Mouse (Mus musculus): ENCODE results near the gene Pycr1. TPM values are rescaled to one million over a fixed set of nuclear protein-coding genes. Genes with fewer than 3 reads are reported as not detected.
"Not testable (repeated sequence)": the region's sequence is repeated elsewhere in the genome, so short reads cannot be mapped to it uniquely, and the experiment has no call there.

The Pycr1 gene
- polyA plus RNA-seq, 1 experiment from 2014 or later, result 26.6 TPM

- no peak for ATAC-seq
- Histone ChIP-seq H3K27ac (ENCODE audit: low read length) (no peak overlapping the region), H3K36me3 (ENCODE audit: control insufficient read depth, insufficient read depth, low read length) (0 out of 2 replicates have a peak, but pooled peaks cover 4% of the 10 kb centered on the region), H3K9ac (ENCODE audit: low read depth, low read length) (no peak overlapping the region), H3K4me2 (ENCODE audit: low read depth, low read length) (no peak overlapping the region), H3K9me3 (ENCODE audit: control insufficient read depth, low read length) (no peaks in the 10 kb centered on the region), H3K4me3 (ENCODE audit: low read length) (no peak overlapping the region), H3K27me3 (replicated peaks; ENCODE audit: control insufficient read depth, insufficient read depth, low read length) (no peaks in the 10 kb centered on the region), H3K4me1 (ENCODE audit: control insufficient read depth, insufficient read depth, low read length) (peaks cover 9% of the 10 kb centered on the region; the same call in 1 of the 2 replicates)
- 78% methylated on average over 4 of the region's 4 CpGs for WGBS
These were observed 33.4 kb upstream of the Pycr1 start for GRCm38 (mm10) chr11:120676951-120677350.

GRCm38 (mm10) chr11:120675875-120676274 is 32.3 kb upstream of the Pycr1 start:
- H3K27me3 ChIP-seq (replicated peaks; ENCODE audit: control insufficient read depth, insufficient read depth, low read length); ATAC-seq; H3K9ac ChIP-seq (ENCODE audit: low read depth, low read length); H3K36me3 ChIP-seq (ENCODE audit: control insufficient read depth, insufficient read depth, low read length); H3K4me3 ChIP-seq (ENCODE audit: low read length); H3K4me2 ChIP-seq (ENCODE audit: low read depth, low read length); H3K9me3 ChIP-seq (ENCODE audit: control insufficient read depth, low read length); H3K27ac ChIP-seq (ENCODE audit: low read length); H3K4me1 ChIP-seq (ENCODE audit: control insufficient read depth, insufficient read depth, low read length): not testable (repeated sequence)
- 86% methylated on average over 5 of the region's 5 CpGs for WGBS

- no peaks in the 10 kb centered on the region for H3K36me3 ChIP-seq (ENCODE audit: control insufficient read depth, insufficient read depth, low read length)
- no peaks in the 10 kb centered on the region for H3K9me3 ChIP-seq (ENCODE audit: control insufficient read depth, low read length)
- peak; percentile 31 for ATAC-seq
- H3K9ac ChIP-seq (ENCODE audit: low read depth, low read length), result peak overlapping the region; percentile 74
- H3K27ac ChIP-seq (ENCODE audit: low read length), result peak overlapping the region; percentile 73
- H3K4me3 ChIP-seq (ENCODE audit: low read length), result peak overlapping the region; percentile 75
- 35% methylated on average over 12 of the region's 12 CpGs for WGBS
- peak overlapping the region; percentile 67 for H3K4me2 ChIP-seq (ENCODE audit: low read depth, low read length)
- H3K4me1 ChIP-seq (ENCODE audit: control insufficient read depth, insufficient read depth, low read length), result peaks cover 5% of the 10 kb centered on the region; the same call in 1 of the 2 replicates
- H3K27me3 ChIP-seq (replicated peaks; ENCODE audit: control insufficient read depth, insufficient read depth, low read length), result no peaks in the 10 kb centered on the region
These were observed 30.1 kb upstream of the Pycr1 start for GRCm38 (mm10) chr11:120673594-120674122.

- 1% methylated on average over 82 of the region's 83 CpGs for WGBS
- no peaks in the 10 kb centered on the region for H3K27me3 ChIP-seq (replicated peaks; ENCODE audit: control insufficient read depth, insufficient read depth, low read length)
These were observed 29.4 kb upstream of the Pycr1 start, which contains the start of gene Aspscr1 for GRCm38 (mm10) chr11:120672687-120673593. TSS of gene Aspscr1 (plus strand) at chr11:120672973.

GRCm38 (mm10) chr11:120666617-120667016 is 23.0 kb upstream of the Pycr1 start:
- H3K27ac ChIP-seq (ENCODE audit: low read length), result no peak overlapping the region
- 10% methylated on average over 3 of the region's 3 CpGs for WGBS
- no peak for ATAC-seq
- no peak overlapping the region for H3K4me2 ChIP-seq (ENCODE audit: low read depth, low read length)
- no peak overlapping the region for H3K4me3 ChIP-seq (ENCODE audit: low read length)
- no peaks in the 10 kb centered on the region for H3K9me3 ChIP-seq (ENCODE audit: control insufficient read depth, low read length)
- H3K4me1 ChIP-seq (ENCODE audit: control insufficient read depth, insufficient read depth, low read length), result no peaks in the 10 kb centered on the region
- no peaks in the 10 kb centered on the region for H3K36me3 ChIP-seq (ENCODE audit: control insufficient read depth, insufficient read depth, low read length)
- H3K9ac ChIP-seq (ENCODE audit: low read depth, low read length), result no peak overlapping the region
- H3K27me3 ChIP-seq (replicated peaks; ENCODE audit: control insufficient read depth, insufficient read depth, low read length), result peaks cover 30% of the 10 kb centered on the region

More at GRCm38 (mm10) chr11:120672687-120673593, 29.4 kb upstream of the Pycr1 start, which contains the start of gene Aspscr1:
- ATAC-seq, result peak; percentile 97
- H3K4me1 ChIP-seq (ENCODE audit: control insufficient read depth, insufficient read depth, low read length), result peaks cover 5% of the 10 kb centered on the region; the same call in 1 of the 2 replicates
- H3K9ac ChIP-seq (ENCODE audit: low read depth, low read length), result peak within 1 kb of the TSS; percentile 74
- H3K4me2 ChIP-seq (ENCODE audit: low read depth, low read length), result peak within 1 kb of the TSS; percentile 67
- H3K36me3 ChIP-seq (ENCODE audit: control insufficient read depth, insufficient read depth, low read length), result no peaks in the 10 kb centered on the region
- peak within 1 kb of the TSS; percentile 73 for H3K27ac ChIP-seq (ENCODE audit: low read length)
- H3K9me3 ChIP-seq (ENCODE audit: control insufficient read depth, low read length), result no peaks in the 10 kb centered on the region
- peak within 1 kb of the TSS; percentile 75 for H3K4me3 ChIP-seq (ENCODE audit: low read length)

- peak overlapping the region; percentile 37; the same call in 1 of the 2 replicates for H3K9ac ChIP-seq (ENCODE audit: low read depth, low read length)
- peaks cover 42% of the 10 kb centered on the region for H3K27me3 ChIP-seq (replicated peaks; ENCODE audit: control insufficient read depth, insufficient read depth, low read length)
- H3K4me2 ChIP-seq (ENCODE audit: low read depth, low read length), result no peak overlapping the region
- no peak overlapping the region for H3K4me3 ChIP-seq (ENCODE audit: low read length)
- H3K27ac ChIP-seq (ENCODE audit: low read length), result no peak overlapping the region
- no peaks in the 10 kb centered on the region for H3K36me3 ChIP-seq (ENCODE audit: control insufficient read depth, insufficient read depth, low read length)
- peak; percentile 35; the same call in 1 of the 2 replicates for ATAC-seq
- H3K9me3 ChIP-seq (ENCODE audit: control insufficient read depth, low read length), result no peaks in the 10 kb centered on the region
- 71% methylated on average over 3 of the region's 3 CpGs for WGBS
- peaks cover 8% of the 10 kb centered on the region for H3K4me1 ChIP-seq (ENCODE audit: control insufficient read depth, insufficient read depth, low read length)
These were observed 21.8 kb upstream of the Pycr1 start for GRCm38 (mm10) chr11:120665406-120665805.

- 75% methylated on average over 5 of the region's 5 CpGs for WGBS
- no peaks in the 10 kb centered on the region for H3K9me3 ChIP-seq (ENCODE audit: control insufficient read depth, low read length)
- H3K4me2 ChIP-seq (ENCODE audit: low read depth, low read length), result no peak overlapping the region
- ATAC-seq, result no peak
- H3K4me3 ChIP-seq (ENCODE audit: low read length), result no peak overlapping the region
- H3K36me3 ChIP-seq (ENCODE audit: control insufficient read depth, insufficient read depth, low read length), result no peaks in the 10 kb centered on the region
- H3K27ac ChIP-seq (ENCODE audit: low read length), result no peak overlapping the region
- H3K27me3 ChIP-seq (replicated peaks; ENCODE audit: control insufficient read depth, insufficient read depth, low read length), result peaks cover 59% of the 10 kb centered on the region
- H3K4me1 ChIP-seq (ENCODE audit: control insufficient read depth, insufficient read depth, low read length), result peaks cover 23% of the 10 kb centered on the region
- H3K9ac ChIP-seq (ENCODE audit: low read depth, low read length), result no peak overlapping the region
These were observed 20.1 kb upstream of the Pycr1 start for GRCm38 (mm10) chr11:120663714-120664113.

- no peak for ATAC-seq
- 70% methylated on average over 6 of the region's 6 CpGs for WGBS
- H3K27me3 ChIP-seq (replicated peaks; ENCODE audit: control insufficient read depth, insufficient read depth, low read length), result peaks cover 69% of the 10 kb centered on the region
- no peak overlapping the region for H3K9ac ChIP-seq (ENCODE audit: low read depth, low read length)
- H3K4me3 ChIP-seq (ENCODE audit: low read length), result no peak overlapping the region
- H3K4me2 ChIP-seq (ENCODE audit: low read depth, low read length), result no peak overlapping the region
- no peaks in the 10 kb centered on the region for H3K9me3 ChIP-seq (ENCODE audit: control insufficient read depth, low read length)
- H3K27ac ChIP-seq (ENCODE audit: low read length), result no peak overlapping the region
- peaks cover 23% of the 10 kb centered on the region for H3K4me1 ChIP-seq (ENCODE audit: control insufficient read depth, insufficient read depth, low read length)
- H3K36me3 ChIP-seq (ENCODE audit: control insufficient read depth, insufficient read depth, low read length), result no peaks in the 10 kb centered on the region
These were observed 19.2 kb upstream of the Pycr1 start for GRCm38 (mm10) chr11:120662759-120663158.

- H3K36me3 ChIP-seq (ENCODE audit: control insufficient read depth, insufficient read depth, low read length), result no peaks in the 10 kb centered on the region
- H3K4me2 ChIP-seq (ENCODE audit: low read depth, low read length), result peak within 1 kb of the TSS; percentile 87
- H3K9me3 ChIP-seq (ENCODE audit: control insufficient read depth, low read length), result no peaks in the 10 kb centered on the region
- no peak within 1 kb of the TSS for H3K27ac ChIP-seq (ENCODE audit: low read length)
- peaks cover 77% of the 10 kb centered on the region for H3K27me3 ChIP-seq (replicated peaks; ENCODE audit: control insufficient read depth, insufficient read depth, low read length)
- under 1% methylated on average over 35 of the region's 35 CpGs for WGBS
- H3K9ac ChIP-seq (ENCODE audit: low read depth, low read length), result peak within 1 kb of the TSS; percentile 48
- H3K4me1 ChIP-seq (ENCODE audit: control insufficient read depth, insufficient read depth, low read length), result peaks cover 23% of the 10 kb centered on the region
- 0 out of 2 replicates have a peak, but pooled peaks have one; percentile 25 for ATAC-seq
- peak within 1 kb of the TSS; percentile 49 for H3K4me3 ChIP-seq (ENCODE audit: low read length)
These were observed 17.5 kb upstream of the Pycr1 start, which contains the start of gene Notum for GRCm38 (mm10) chr11:120661076-120661460. TSS of gene Notum (minus strand) at chr11:120661175.
